Mouse (Mus musculus): ENCODE measurements around the gene 1700001C02Rik.

GRCm38 (mm10) chr5:30444327-30444895 is 21.4 kb upstream of the 1700001C02Rik start:
- no peak for TF ChIP-seq CTCF (IDR thresholded peaks at IDR 0.05)
- no peak for TF ChIP-seq POLR2A (IDR thresholded peaks at IDR 0.05; ENCODE audit: insufficient read depth, low read depth, low read length)
- no peak for TF ChIP-seq EP300 (IDR thresholded peaks at IDR 0.05; ENCODE audit: insufficient read depth, low read depth, low read length)

Data from heart, adult 2 months (tissue).